Mouse (Mus musculus) neural tube, embryonic 11.5 days (tissue): ENCODE measurements around the gene Erbin. TPM values are rescaled to one million over a fixed set of nuclear protein-coding genes. Genes with fewer than 3 reads are reported as not detected.

Source experiments
- ATAC-seq: fragments of 200-750 bp; cut with Nextera tagmentation; 2 replicates; pipeline ENCODE4 v1.8.0; 2017; ENCODE audit warnings: moderate number of reproducible peaks, mild to moderate bottlenecking, moderate TSS enrichment, moderate library complexity; ENCODE audit not compliant: insufficient read depth, low FRiP score, low TSS enrichment
- DNase-seq: peaks from one replicate; pipeline ENCODE4 v3.0.0-alpha.2; 2015; ENCODE audit warnings: low spot score
- H3K27ac ChIP-seq: fragments of 300-500 bp; sonication (generic); 2 replicates; pipeline ENCODE4 v1.5.1; 2014; ENCODE audit warnings: low read depth, mild to moderate bottlenecking, low read length
- H3K27me3 ChIP-seq: fragments of 300-500 bp; sonication (generic); 2 replicates; pipeline ENCODE4 v1.6.1; 2014; ENCODE audit warnings: mild to moderate bottlenecking, low read length, mixed read lengths; ENCODE audit not compliant: control insufficient read depth, insufficient read depth
- H3K36me3 ChIP-seq: fragments of 300-500 bp; sonication (generic); 2 replicates; pipeline ENCODE4 v1.6.1; 2014; ENCODE audit warnings: mild to moderate bottlenecking, low read length, moderate library complexity, mixed read lengths; ENCODE audit not compliant: control insufficient read depth, insufficient read depth
- H3K4me1 ChIP-seq: fragments of 300-500 bp; sonication (generic); 2 replicates; pipeline ENCODE4 v1.6.1; 2014; ENCODE audit warnings: low read length, mixed read lengths; ENCODE audit not compliant: control insufficient read depth, insufficient read depth
- H3K4me2 ChIP-seq: fragments of 300-500 bp; sonication (generic); 2 replicates; pipeline ENCODE4 v1.6.1; 2014; ENCODE audit warnings: low read depth, mild to moderate bottlenecking, moderate library complexity
- H3K4me3 ChIP-seq: fragments of 300-500 bp; sonication (generic); 2 replicates; pipeline ENCODE4 v1.5.1; 2014; ENCODE audit warnings: low read depth, low read length
- H3K9ac ChIP-seq: fragments of 300-500 bp; sonication (generic); 2 replicates; pipeline ENCODE4 v1.6.1; 2014; ENCODE audit warnings: mild to moderate bottlenecking, low read length
- H3K9me3 ChIP-seq: fragments of 300-500 bp; sonication (generic); 2 replicates; pipeline ENCODE4 v1.6.1; 2016; ENCODE audit warnings: low read length; ENCODE audit not compliant: control insufficient read depth
- WGBS: fragments of 180-500 bp; shearing (Covaris S2); extraction: QIAGEN DNeasy Blood & Tissue Kit; methylation state at CpG from one replicate; pipeline ENCODE4 v1.1.7; 2014; 5-methylcytosine and 5-hydroxymethylcytosine counted together
- polyA plus RNA-seq: library from polyadenylated mRNA; unstranded; fragments of >200 nt; fragmentation: Nextera tagmentation; extraction: Ambion mirVana; gene quantifications from 2 replicates; pipeline ENCODE4 v1.2.1, GENCODE M21; 2014

Erbin gene
- polyA plus RNA-seq, 1 experiment from 2014 or later = 25.6 TPM

GRCm38 (mm10) chr13:103957175-103957940 is 37.0 kb upstream of the Erbin start:
- H3K36me3 ChIP-seq = no peaks in the 10 kb centered on the region
- DNase-seq = no peak
- no peak overlapping the region for H3K4me3 ChIP-seq
- ATAC-seq = no peak
- H3K27me3 ChIP-seq = no peaks in the 10 kb centered on the region
- H3K9ac ChIP-seq = no peak overlapping the region
- WGBS = 73% methylated on average over 8 of the region's 8 CpGs
- H3K9me3 ChIP-seq = no peaks in the 10 kb centered on the region
- H3K27ac ChIP-seq = no peak overlapping the region
- no peaks in the 10 kb centered on the region for H3K4me1 ChIP-seq
- H3K4me2 ChIP-seq = no peak overlapping the region

DNA sequence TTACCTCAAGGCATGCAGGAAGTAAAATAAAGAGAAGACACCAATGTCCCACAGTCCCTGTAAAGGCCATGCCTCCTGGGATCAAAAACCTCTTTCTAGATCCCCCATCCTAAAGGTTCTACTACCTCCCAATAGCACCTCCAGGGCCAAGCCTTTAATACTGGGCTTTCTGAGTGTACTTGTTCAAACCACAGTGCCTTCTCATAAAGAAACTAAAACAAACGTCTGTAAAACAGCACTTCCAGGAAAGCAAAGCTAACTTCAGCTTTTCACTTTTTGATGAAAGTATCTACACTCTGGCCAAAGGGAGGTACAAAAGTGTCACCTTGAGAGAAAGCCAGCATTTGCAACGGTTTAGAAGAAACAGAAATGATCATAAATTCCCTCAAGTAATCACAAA is 35.3 kb upstream of the Erbin start:
- WGBS = 63% methylated on average over 2 of the region's 2 CpGs
- H3K9me3 ChIP-seq = no peaks in the 10 kb centered on the region
- no peaks in the 10 kb centered on the region for H3K4me1 ChIP-seq
- no peak overlapping the region for H3K9ac ChIP-seq
- H3K4me3 ChIP-seq = no peak overlapping the region
- no peaks in the 10 kb centered on the region for H3K36me3 ChIP-seq
- ATAC-seq = no peak
- no peaks in the 10 kb centered on the region for H3K27me3 ChIP-seq
- DNase-seq = no peak
- H3K4me2 ChIP-seq = no peak overlapping the region
- no peak overlapping the region for H3K27ac ChIP-seq

DNA sequence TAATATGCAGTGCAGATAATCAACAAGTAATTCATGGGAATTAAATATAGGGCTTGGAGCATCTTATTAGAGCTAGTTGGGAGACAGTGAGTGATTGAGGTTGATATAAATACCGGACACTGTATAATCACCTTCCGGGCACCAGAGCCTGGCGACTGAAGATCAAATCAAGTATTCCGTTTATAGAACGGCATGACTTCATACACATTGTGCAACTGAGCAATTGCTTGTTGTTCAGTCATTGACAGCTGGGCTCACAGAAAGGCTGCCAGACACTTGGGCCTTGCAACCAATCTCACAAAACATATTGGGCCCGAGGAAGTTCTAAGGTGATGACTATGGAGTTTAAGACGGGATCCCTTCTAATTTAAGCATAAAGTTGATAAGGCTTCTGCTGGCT is 31.1 kb upstream of the Erbin start:
- DNase-seq (no peak), ATAC-seq (no peak)
- Histone ChIP-seq H3K27ac (no peak overlapping the region), H3K4me3 (no peak overlapping the region), H3K27me3 (no peaks in the 10 kb centered on the region), H3K9me3 (no peaks in the 10 kb centered on the region), H3K4me1 (no peaks in the 10 kb centered on the region), H3K4me2 (no peak overlapping the region), H3K9ac (no peak overlapping the region), H3K36me3 (no peaks in the 10 kb centered on the region)
- 93% methylated on average over 7 of the region's 7 CpGs for WGBS

- no peaks in the 10 kb centered on the region for H3K4me1 ChIP-seq
- H3K9ac ChIP-seq = no peak overlapping the region
- no peak overlapping the region for H3K4me3 ChIP-seq
- H3K27ac ChIP-seq = no peak overlapping the region
- no peaks in the 10 kb centered on the region for H3K27me3 ChIP-seq
- H3K36me3 ChIP-seq = no peaks in the 10 kb centered on the region
- H3K9me3 ChIP-seq = no peaks in the 10 kb centered on the region
- ATAC-seq (no peak), DNase-seq (no peak)
- H3K4me2 ChIP-seq = no peak overlapping the region
- WGBS = 85% methylated on average over 2 of the region's 2 CpGs
Measured at GRCm38 (mm10) chr13:103940796-103941195, 20.5 kb upstream of the Erbin start.

GRCm38 (mm10) chr13:103924586-103924985 is 4.3 kb upstream of the Erbin start:
- H3K27ac ChIP-seq = no peak overlapping the region
- no peak overlapping the region for H3K4me2 ChIP-seq
- H3K9ac ChIP-seq = no peak overlapping the region
- ATAC-seq (no peak), DNase-seq (no peak)
- WGBS = 80% methylated on average over 6 of the region's 6 CpGs
- peaks cover 10% of the 10 kb centered on the region for H3K4me1 ChIP-seq
- no peaks in the 10 kb centered on the region for H3K27me3 ChIP-seq
- H3K9me3 ChIP-seq = no peaks in the 10 kb centered on the region
- no peaks in the 10 kb centered on the region for H3K36me3 ChIP-seq
- H3K4me3 ChIP-seq = no peak overlapping the region

DNA sequence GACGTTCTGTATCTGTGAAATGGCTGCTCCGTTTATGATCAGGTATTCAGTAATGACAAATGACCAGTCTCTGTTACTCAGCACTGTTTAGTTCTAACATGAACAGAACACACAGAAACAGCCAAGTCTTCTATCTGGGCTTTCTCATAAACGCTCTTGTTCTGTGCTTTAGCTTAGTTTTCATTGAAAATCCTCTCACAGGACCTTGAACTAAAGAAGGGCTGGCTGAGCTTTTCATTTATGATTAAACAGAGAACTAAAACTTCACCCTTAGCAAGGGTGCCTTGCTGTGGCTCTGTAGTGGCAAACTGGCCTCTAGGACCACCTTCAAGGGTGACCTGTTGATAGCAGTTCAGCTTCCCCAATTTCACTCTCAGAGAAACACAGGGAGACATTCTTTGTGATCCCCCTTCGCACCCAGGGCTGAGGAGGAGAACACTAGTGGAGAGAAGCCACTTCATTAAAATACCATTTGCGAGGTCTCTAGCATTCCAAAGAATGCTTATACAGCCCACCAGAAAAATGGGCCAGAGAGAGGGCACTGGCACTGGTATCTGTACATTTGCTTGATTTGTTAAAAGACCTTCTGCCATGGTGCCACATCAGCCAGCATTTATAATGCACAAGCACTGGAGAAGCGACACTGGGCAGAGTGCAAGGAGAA is 3.2 kb upstream of the Erbin start:
- DNase-seq (no peak), ATAC-seq (no peak)
- no peak overlapping the region for H3K27ac ChIP-seq
- no peaks in the 10 kb centered on the region for H3K9me3 ChIP-seq
- no peak overlapping the region for H3K4me2 ChIP-seq
- no peaks in the 10 kb centered on the region for H3K27me3 ChIP-seq
- 80% methylated on average over 6 of the region's 6 CpGs for WGBS
- peaks cover 12% of the 10 kb centered on the region for H3K4me1 ChIP-seq
- H3K4me3 ChIP-seq = no peak overlapping the region
- H3K36me3 ChIP-seq = no peaks in the 10 kb centered on the region
- H3K9ac ChIP-seq = no peak overlapping the region

- DNase-seq (no peak), ATAC-seq (peak; percentile 25)
- H3K4me2 ChIP-seq = peak overlapping the region; percentile 81
- H3K27me3 ChIP-seq = no peaks in the 10 kb centered on the region
- no peaks in the 10 kb centered on the region for H3K36me3 ChIP-seq
- no peaks in the 10 kb centered on the region for H3K9me3 ChIP-seq
- peaks cover 15% of the 10 kb centered on the region for H3K4me1 ChIP-seq
- peak overlapping the region; percentile 99 for H3K9ac ChIP-seq
- H3K4me3 ChIP-seq = peak overlapping the region; percentile 92
- WGBS = 19% methylated on average over 11 of the region's 11 CpGs
- peak overlapping the region; percentile 100 for H3K27ac ChIP-seq
Measured at GRCm38 (mm10) chr13:103921831-103922380, 1.6 kb upstream of the Erbin start.

- H3K9me3 ChIP-seq = no peaks in the 10 kb centered on the region
- peak overlapping the region; percentile 100 for H3K27ac ChIP-seq
- ATAC-seq (peak; percentile 92), DNase-seq (peak; percentile 89)
- H3K4me2 ChIP-seq = peak overlapping the region; percentile 81
- H3K4me3 ChIP-seq = peak overlapping the region; percentile 92
- H3K36me3 ChIP-seq = no peaks in the 10 kb centered on the region
- peak overlapping the region; percentile 99 for H3K9ac ChIP-seq
- WGBS = under 1% methylated on average over 73 of the region's 125 CpGs
- peaks cover 15% of the 10 kb centered on the region for H3K4me1 ChIP-seq
- no peaks in the 10 kb centered on the region for H3K27me3 ChIP-seq
Measured at GRCm38 (mm10) chr13:103920933-103921830, 868 bp upstream of the Erbin start.
